Mouse (Mus musculus) heart, adult 2 months (tissue): Measurements from ENCODE around the gene Trim41. TPM values are rescaled to one million over a fixed set of nuclear protein-coding genes. Genes with fewer than 3 reads are reported as not detected.

ENCODE experiments used
- DNase-seq, 2 experiments: peaks; one replicate each; pipeline ENCODE4 v3.0.0; 2021
- H3K27ac ChIP-seq: fragments of 200-600 bp; 2 replicates; pipeline ENCODE4 v1.8.1; 2022
- H3K27me3 ChIP-seq: fragments of 200-500 bp; 2 replicates; pipeline ENCODE4 v1.6.1; 2012; ENCODE audit warnings: mild to moderate bottlenecking, low read length, inconsistent platforms, mixed read lengths; ENCODE audit not compliant: control insufficient read depth, insufficient read depth
- H3K36me3 ChIP-seq: fragments of 200-500 bp; 2 replicates; pipeline ENCODE4 v1.6.1; 2012; ENCODE audit warnings: low read length, inconsistent platforms; ENCODE audit not compliant: control insufficient read depth, insufficient read depth
- H3K4me1 ChIP-seq: fragments of 200-500 bp; 2 replicates; pipeline ENCODE4 v1.6.1; 2011; ENCODE audit warnings: low read length; ENCODE audit not compliant: control insufficient read depth, insufficient read depth
- H3K4me3 ChIP-seq: fragments of 200-600 bp; 2 replicates; pipeline ENCODE4 v1.8.1; 2022
- H3K79me2 ChIP-seq: fragments of 200-500 bp; replicated peaks from 2 replicates; pipeline ENCODE4 v1.6.1; 2012; ENCODE audit warnings: mild to moderate bottlenecking, inconsistent platforms, low read length, moderate library complexity, mixed read lengths; ENCODE audit not compliant: control insufficient read depth, insufficient read depth
- H3K9ac ChIP-seq: fragments of 200-500 bp; 2 replicates; pipeline ENCODE4 v1.6.1; 2012; ENCODE audit warnings: low read depth, mild to moderate bottlenecking, control low read depth, inconsistent platforms, low read length, mixed read lengths
- CTCF ChIP-seq: fragments of 200-600 bp; IDR thresholded peaks from 2 replicates; pipeline ENCODE4 v1.8.1; 2022; ENCODE audit warnings: antibody characterized with exemption, mild to moderate bottlenecking, moderate library complexity
- EP300 ChIP-seq: fragments of 200-500 bp; IDR thresholded peaks from 2 replicates; pipeline ENCODE4 v1.6.1; 2011; ENCODE audit warnings: low read depth, low read length, control low read depth; ENCODE audit not compliant: insufficient read depth
- POLR2A ChIP-seq: fragments of 200-500 bp; IDR thresholded peaks from 2 replicates; pipeline ENCODE4 v1.6.1; 2011; ENCODE audit warnings: mild to moderate bottlenecking, low read depth, low read length, control low read depth; ENCODE audit not compliant: insufficient read depth
- WGBS: fragments of 180-500 bp; shearing (Covaris S2); methylation state at CpG from one replicate; pipeline ENCODE4 v1.1.7; 2018; 5-methylcytosine and 5-hydroxymethylcytosine counted together
- intact Hi-C: fragments of 180-260 bp; cut with DNase I; formaldehyde crosslinking; loops from one replicate; pipeline ENCODE4 v1.15.1; 2025
- polyA plus RNA-seq: library from polyadenylated mRNA; depleted of rRNA; stranded (reverse); fragments of >200 nt; gene quantifications from 2 replicates; pipeline ENCODE4 v1.2.3, GENCODE M21; 2012
- total RNA-seq, 2 experiments: library from RNA; stranded (reverse); gene quantifications; 2 replicates each; pipeline ENCODE4 v1.2.3; 2021

Gene Trim41
- total and polyA plus RNA-seq, 3 experiments, result 19.1 to 19.9 (median 19.8) TPM

- Histone ChIP-seq H3K27ac (no peak overlapping the region), H3K36me3 (peaks cover 13% of the 10 kb centered on the region), H3K4me3 (no peak overlapping the region), H3K79me2 (no peaks in the 10 kb centered on the region), H3K9ac (no peak overlapping the region), H3K4me1 (peaks cover 2% of the 10 kb centered on the region; the same call in 1 of the 2 replicates), H3K27me3 (no peaks in the 10 kb centered on the region)
- TF ChIP-seq EP300 (no peak), CTCF (no peak), POLR2A (no peak)
- intact Hi-C loops, result no loop called here
- DNase-seq, result no peak
Observed at GRCm38 (mm10) chr11:48808304-48808646, 8.9 kb downstream of the Trim41 start.

GRCm38 (mm10) chr11:48807563-48808303 lies 9.4 kb downstream of the Trim41 start:
- DNase-seq, result no peak
- TF ChIP-seq EP300 (no peak), CTCF (no peak), POLR2A (no peak)
- intact Hi-C loops, result no loop called here
- H3K27me3 ChIP-seq, result no peaks in the 10 kb centered on the region
- H3K36me3 ChIP-seq, result peaks cover 16% of the 10 kb centered on the region
- no peak overlapping the region for H3K4me3 ChIP-seq
- H3K27ac ChIP-seq, result no peak overlapping the region
- peaks cover 2% of the 10 kb centered on the region; the same call in 1 of the 2 replicates for H3K4me1 ChIP-seq
- H3K9ac ChIP-seq, result no peak overlapping the region
- no peaks in the 10 kb centered on the region for H3K79me2 ChIP-seq
- 49% methylated on average over 14 of the region's 14 CpGs for WGBS

- Histone ChIP-seq H3K27ac (no peak overlapping the region), H3K4me1 (peaks cover 5% of the 10 kb centered on the region), H3K9ac (no peak overlapping the region), H3K36me3 (peaks cover 17% of the 10 kb centered on the region), H3K4me3 (no peak overlapping the region), H3K27me3 (no peaks in the 10 kb centered on the region), H3K79me2 (no peaks in the 10 kb centered on the region)
- TF ChIP-seq POLR2A, result no peak
- intact Hi-C loops, result no loop called here
- no peak for DNase-seq
- WGBS, result 68% methylated on average over 21 of the region's 21 CpGs
Observed at GRCm38 (mm10) chr11:48806856-48807562, 10.1 kb downstream of the Trim41 start.

GRCm38 (mm10) chr11:48804922-48805321 lies 12.2 kb downstream of the Trim41 start:
- H3K27me3 ChIP-seq, result no peaks in the 10 kb centered on the region
- TF ChIP-seq CTCF (no peak), EP300 (no peak), POLR2A (no peak)
- H3K4me1 ChIP-seq, result peaks cover 8% of the 10 kb centered on the region
- H3K4me3 ChIP-seq, result no peak overlapping the region
- H3K79me2 ChIP-seq, result no peaks in the 10 kb centered on the region; the same call in 1 of the 2 replicates
- H3K36me3 ChIP-seq, result peaks cover 19% of the 10 kb centered on the region
- no peak overlapping the region for H3K27ac ChIP-seq
- DNase-seq, result no peak
- H3K9ac ChIP-seq, result no peak overlapping the region
- intact Hi-C loops, result no loop called here
- 82% methylated on average over 2 of the region's 2 CpGs for WGBS

DNA sequence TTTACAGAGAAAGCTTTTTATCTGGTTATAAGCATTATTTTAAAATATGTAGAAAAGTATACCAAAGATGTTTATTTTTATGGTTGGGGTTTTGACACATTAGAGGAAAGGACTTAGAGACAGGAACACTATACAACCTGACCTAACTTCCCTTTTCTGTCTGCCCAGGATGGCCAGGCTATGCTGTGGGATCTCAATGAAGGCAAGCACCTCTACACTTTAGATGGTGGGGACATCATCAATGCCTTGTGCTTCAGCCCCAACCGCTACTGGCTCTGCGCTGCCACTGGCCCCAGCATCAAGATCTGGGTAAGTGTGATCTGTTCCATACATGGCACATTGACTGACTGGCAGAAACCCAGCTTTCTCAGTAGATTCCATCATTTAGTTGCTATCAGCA lies 13.2 kb downstream of the Trim41 start:
- intact Hi-C loops, result no loop called here
- no peaks in the 10 kb centered on the region for H3K27me3 ChIP-seq
- TF ChIP-seq EP300 (no peak), POLR2A (no peak), CTCF (no peak)
- H3K79me2 ChIP-seq, result no peaks in the 10 kb centered on the region; the same call in 1 of the 2 replicates
- WGBS, result 92% methylated on average over 2 of the region's 2 CpGs
- peaks cover 19% of the 10 kb centered on the region for H3K36me3 ChIP-seq
- H3K4me3 ChIP-seq, result no peak overlapping the region
- no peak for DNase-seq
- H3K9ac ChIP-seq, result no peak overlapping the region
- H3K27ac ChIP-seq, result no peak overlapping the region
- peaks cover 7% of the 10 kb centered on the region for H3K4me1 ChIP-seq
